Mouse (Mus musculus) cerebellum, postnatal 14 days (tissue): ENCODE measurements at regions not wholly inside any gene's neighbourhood (a gene's known extent, or its start where the extent isn't known, plus 50 kb on each side); places are given as distances from the start of the nearest gene placed in this dataset.

Experiments used
- DNase-seq, 2 experiments: peaks; one replicate each; pipeline ENCODE4 v3.0.0; 2021; ENCODE audit warnings: mixed read lengths in 2 of 2

DNA sequence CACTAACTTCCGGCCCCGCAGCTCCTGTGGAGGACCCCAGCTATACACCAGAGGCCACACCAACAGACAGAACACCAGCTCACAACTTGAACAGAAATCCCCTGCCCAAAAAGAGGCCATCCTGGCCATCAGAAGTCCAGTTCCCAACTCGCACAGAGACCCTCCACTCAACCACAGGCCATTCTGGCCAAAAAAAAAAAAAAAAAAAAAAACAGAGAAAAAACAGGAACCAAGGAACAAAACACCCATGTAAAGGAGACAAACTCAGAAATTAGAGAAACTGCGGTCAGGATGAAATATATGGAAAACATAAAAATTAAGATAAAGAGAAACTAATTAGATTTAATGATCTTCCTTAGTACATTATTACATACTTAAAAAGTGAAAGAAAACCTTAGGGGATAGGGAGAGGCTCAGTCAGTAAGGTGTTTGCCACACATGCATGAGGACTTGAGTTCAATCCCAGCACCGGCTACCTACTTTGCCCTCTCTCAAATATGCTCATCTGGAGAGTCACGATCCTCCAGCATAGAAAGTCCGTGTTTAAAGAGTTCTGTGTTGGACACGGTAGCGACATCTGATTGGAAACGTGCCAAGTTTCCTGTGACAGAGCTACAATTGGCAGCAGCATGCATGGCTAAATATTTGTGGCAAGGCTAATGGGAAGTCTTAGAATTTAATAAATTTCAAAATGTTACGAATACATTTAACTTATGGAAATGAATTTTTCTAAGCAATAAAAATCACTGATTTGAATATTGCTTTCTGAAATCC lies 51.9 kb upstream of the Pde7b start:
- peak; percentile 10 to 14 for DNase-seq

DNA sequence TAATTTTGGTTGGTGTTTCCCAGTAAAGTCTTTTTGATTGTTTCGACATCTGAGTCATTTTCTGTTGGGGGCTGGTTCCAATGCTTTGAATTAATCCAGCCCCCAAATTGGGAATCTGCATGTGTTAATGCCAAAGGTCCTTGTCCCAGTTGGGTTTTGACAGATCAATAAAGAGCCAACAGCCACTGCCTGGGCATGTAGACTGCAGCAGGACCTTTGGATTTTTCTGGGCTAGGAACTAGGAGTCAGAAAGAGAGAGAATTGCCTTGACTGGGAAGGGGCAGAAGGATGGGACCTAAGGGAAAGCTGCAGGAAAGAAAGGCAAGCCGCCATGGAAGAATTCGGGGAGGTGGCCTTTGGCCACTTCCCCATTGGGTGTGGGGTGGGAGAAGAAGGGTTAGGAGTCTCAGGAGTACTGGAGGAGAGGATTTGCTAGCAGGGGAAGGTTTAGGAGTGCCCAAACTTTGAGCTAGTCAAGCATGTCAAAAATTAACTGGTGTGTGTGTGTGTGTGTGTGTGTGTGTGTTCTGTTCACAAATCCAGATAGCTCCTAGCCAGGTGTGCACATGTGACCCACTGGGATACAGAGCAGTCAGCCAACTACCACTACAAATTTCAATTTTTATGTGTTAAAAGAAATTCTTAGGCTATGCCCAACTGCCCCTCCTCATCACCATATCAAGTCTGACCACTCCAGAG lies 51.0 kb upstream of the Pde7b start:
- DNase-seq, result no peak
